Mouse (Mus musculus) heart, embryonic 14.5 days (tissue): ENCODE results near the gene Prkcz. TPM values are rescaled to one million over a fixed set of nuclear protein-coding genes. Genes with fewer than 3 reads are reported as not detected.
"Not testable (repeated sequence)": the region's sequence is repeated elsewhere in the genome, so short reads cannot be mapped to it uniquely, and the experiment has no call there.

Experiments
- ATAC-seq: fragments of 200-750 bp; cut with Nextera tagmentation; 2 replicates; pipeline ENCODE4 v1.8.0; 2017; ENCODE audit warnings: low read depth, moderate TSS enrichment; ENCODE audit not compliant: insufficient number of reproducible peaks, insufficient read depth, low FRiP score
- H3K27ac ChIP-seq, 2 experiments: fragments of 200-500 bp in 1 of 2; fragments of 300-500 bp in 1 of 2; sonication (generic) in 1 of 2; replicated peaks in 1 of 2; 2 replicates each; pipeline ENCODE4 v1.5.1; 2012 to 2014; ENCODE audit warnings: low read depth in 2 of 2, low read length in 2 of 2, control low read depth in 1 of 2, mild to moderate bottlenecking in 1 of 2, mixed read lengths in 1 of 2; ENCODE audit not compliant: control insufficient read depth in 1 of 2, insufficient read depth in 1 of 2
- H3K27me3 ChIP-seq: fragments of 300-500 bp; sonication (generic); 2 replicates; pipeline ENCODE4 v1.6.1; 2014; ENCODE audit warnings: mild to moderate bottlenecking, low read length, control low read depth; ENCODE audit not compliant: control insufficient read depth, insufficient read depth
- H3K36me3 ChIP-seq: fragments of 300-500 bp; sonication (generic); 2 replicates; pipeline ENCODE4 v1.6.1; 2014; ENCODE audit warnings: mild to moderate bottlenecking, control low read depth, low read length, mixed read lengths; ENCODE audit not compliant: control insufficient read depth, insufficient read depth
- H3K4me1 ChIP-seq, 2 experiments: fragments of 200-500 bp in 1 of 2; fragments of 300-500 bp in 1 of 2; sonication (generic) in 1 of 2; 2 replicates each; pipeline ENCODE4 v1.6.1; 2012 to 2014; ENCODE audit warnings: low read length in 2 of 2, control low read depth in 1 of 2, mixed read lengths in 1 of 2; ENCODE audit not compliant: control insufficient read depth in 2 of 2, insufficient read depth in 2 of 2
- H3K4me2 ChIP-seq: fragments of 300-500 bp; sonication (generic); 2 replicates; pipeline ENCODE4 v1.6.1; 2014; ENCODE audit warnings: mild to moderate bottlenecking, low read length
- H3K4me3 ChIP-seq, 2 experiments: fragments of 200-500 bp in 1 of 2; fragments of 300-500 bp in 1 of 2; sonication (generic) in 1 of 2; 2 replicates each; pipeline ENCODE4 v1.5.1; 2012 to 2014; ENCODE audit warnings: low read length in 2 of 2, mild to moderate bottlenecking in 2 of 2, control low read depth in 1 of 2, low read depth in 1 of 2, moderate library complexity in 1 of 2; ENCODE audit not compliant: control insufficient read depth in 1 of 2, insufficient read depth in 1 of 2
- H3K9ac ChIP-seq: fragments of 300-500 bp; sonication (generic); 2 replicates; pipeline ENCODE4 v1.6.1; 2014; ENCODE audit warnings: mild to moderate bottlenecking, low read length
- H3K9me3 ChIP-seq: fragments of 300-500 bp; sonication (generic); 2 replicates; pipeline ENCODE4 v1.6.1; 2016; ENCODE audit warnings: low read length, control low read depth; ENCODE audit not compliant: control insufficient read depth
- WGBS: fragments of 180-500 bp; shearing (Covaris S2); extraction: QIAGEN DNeasy Blood & Tissue Kit; methylation state at CpG from one replicate; pipeline ENCODE4 v1.1.7; 2014; 5-methylcytosine and 5-hydroxymethylcytosine counted together
- polyA plus RNA-seq: library from polyadenylated mRNA; unstranded; fragments of >200 nt; fragmentation: Nextera tagmentation; extraction: Ambion mirVana; gene quantifications from 2 replicates; pipeline ENCODE4 v1.2.1, GENCODE M21; 2014

Prkcz gene
- polyA plus RNA-seq, 1 experiment from 2014 or later: 8.5 TPM

- WGBS: under 1% methylated on average over 53 of the region's 58 CpGs
Observed at GRCm38 (mm10) chr4:155249648-155250351, 111.4 kb downstream of the Prkcz start, which contains the start of gene Faap20. Gene Faap20, plus strand, starts transcription at chr4:155249802.

GRCm38 (mm10) chr4:155249257-155249647 lies 111.9 kb downstream of the Prkcz start:
- peaks cover 3 to 13% of the 10 kb centered on the region in 2 experiments for H3K4me1 ChIP-seq

More at GRCm38 (mm10) chr4:155249648-155250351, 111.4 kb downstream of the Prkcz start, which contains the start of gene Faap20:
- peaks cover 3 to 13% of the 10 kb centered on the region in 2 experiments for H3K4me1 ChIP-seq
- H3K4me2 ChIP-seq: peak within 1 kb of the TSS; percentile 84
- H3K27ac ChIP-seq: peak within 1 kb of the TSS; percentile 94 to 97
- ATAC-seq: peak; percentile 84
- H3K27me3 ChIP-seq: no peaks in the 10 kb centered on the region
- peak within 1 kb of the TSS; percentile 68 to 74 for H3K4me3 ChIP-seq
- no peaks in the 10 kb centered on the region for H3K9me3 ChIP-seq
- no peaks in the 10 kb centered on the region; the same call in 1 of the 2 replicates for H3K36me3 ChIP-seq
- peak within 1 kb of the TSS; percentile 89 for H3K9ac ChIP-seq

GRCm38 (mm10) chr4:155248054-155248453 lies 113.1 kb downstream of the Prkcz start:
- peaks cover 3 to 13% of the 10 kb centered on the region in 2 experiments for H3K4me1 ChIP-seq
- not testable (repeated sequence) for H3K4me2 ChIP-seq, H3K27me3 ChIP-seq, H3K27ac ChIP-seq, ATAC-seq, H3K9ac ChIP-seq, H3K4me3 ChIP-seq, H3K9me3 ChIP-seq, H3K36me3 ChIP-seq
- 88% methylated on average over 3 of the region's 3 CpGs for WGBS

More at GRCm38 (mm10) chr4:155249257-155249647, 111.9 kb downstream of the Prkcz start:
- Histone ChIP-seq H3K9ac (peak overlapping the region; percentile 89), H3K4me3 (peak overlapping the region; percentile 68 to 74), H3K9me3 (no peaks in the 10 kb centered on the region), H3K4me2 (peak overlapping the region; percentile 84), H3K36me3 (no peaks in the 10 kb centered on the region; the same call in 1 of the 2 replicates), H3K27ac (peak overlapping the region; percentile 94 to 97), H3K27me3 (no peaks in the 10 kb centered on the region)
- 0% methylated on average over 9 of the region's 9 CpGs for WGBS
- ATAC-seq: peak; percentile 67

GRCm38 (mm10) chr4:155246691-155247105 lies 114.5 kb downstream of the Prkcz start:
- WGBS: 70% methylated on average over 12 of the region's 12 CpGs
- ATAC-seq: no peak
- no peak overlapping the region for H3K27ac ChIP-seq
- no peaks in the 10 kb centered on the region for H3K27me3 ChIP-seq
- no peaks in the 10 kb centered on the region for H3K9me3 ChIP-seq
- no peak overlapping the region for H3K4me2 ChIP-seq
- no peaks in the 10 kb centered on the region for H3K36me3 ChIP-seq
- H3K4me1 ChIP-seq: peaks cover 11 to 13% of the 10 kb centered on the region in 2 experiments
- peak overlapping the region; percentile 8; the same call in 1 of the 2 replicates for H3K9ac ChIP-seq
- no peak overlapping the region for H3K4me3 ChIP-seq

- Histone ChIP-seq H3K9me3 (no peaks in the 10 kb centered on the region), H3K4me1 (peaks cover 13% of the 10 kb centered on the region in 2 experiments), H3K4me3 (no peak overlapping the region), H3K27me3 (no peaks in the 10 kb centered on the region), H3K4me2 (no peak overlapping the region), H3K27ac (no peak overlapping the region), H3K36me3 (no peaks in the 10 kb centered on the region), H3K9ac (no peak overlapping the region)
- no peak for ATAC-seq
- 62% methylated on average over 6 of the region's 6 CpGs for WGBS
Observed at GRCm38 (mm10) chr4:155245770-155246492, 115.2 kb downstream of the Prkcz start.

- Histone ChIP-seq H3K27ac (no peak overlapping the region), H3K4me1 (peaks cover 4 to 12% of the 10 kb centered on the region in 2 experiments; a peak in 3 of 4 replicates), H3K4me3 (no peak overlapping the region), H3K9me3 (no peaks in the 10 kb centered on the region), H3K4me2 (no peak overlapping the region), H3K36me3 (no peaks in the 10 kb centered on the region), H3K9ac (no peak overlapping the region), H3K27me3 (no peaks in the 10 kb centered on the region)
- 80% methylated on average over 12 of the region's 12 CpGs for WGBS
- no peak for ATAC-seq
Observed at GRCm38 (mm10) chr4:155243233-155243632, 117.9 kb downstream of the Prkcz start.

GRCm38 (mm10) chr4:155242292-155242691 lies 118.9 kb downstream of the Prkcz start:
- H3K27ac ChIP-seq: no peak overlapping the region
- H3K4me3 ChIP-seq: no peak overlapping the region
- H3K9me3 ChIP-seq: no peaks in the 10 kb centered on the region
- peaks cover 7 to 17% of the 10 kb centered on the region in 2 experiments for H3K4me1 ChIP-seq
- no peak overlapping the region for H3K9ac ChIP-seq
- no peaks in the 10 kb centered on the region for H3K27me3 ChIP-seq
- H3K4me2 ChIP-seq: no peak overlapping the region
- ATAC-seq: no peak
- no peaks in the 10 kb centered on the region for H3K36me3 ChIP-seq
- WGBS: 89% methylated on average over 5 of the region's 5 CpGs
